Mouse (Mus musculus): ENCODE results near the gene Lmtk3. TPM values are rescaled to one million over a fixed set of nuclear protein-coding genes. Genes with fewer than 3 reads are reported as not detected.

Lmtk3 gene
- polyA plus RNA-seq, 2 experiments, result 0.18 TPM; not detected in 1

GRCm38 (mm10) chr7:45765995-45766394 is 17.5 kb upstream of the Lmtk3 start:
- no peaks in the 10 kb centered on the region for H3K27me3 ChIP-seq (ENCODE audit: control insufficient read depth, insufficient read depth, low read length)
- 39% methylated on average over 8 of the region's 8 CpGs for WGBS (ENCODE audit: insufficient replicate concordance)
- ATAC-seq (ENCODE audit: insufficient read depth), result no peak
- H3K9me3 ChIP-seq (ENCODE audit: control insufficient read depth, low read length), result no peaks in the 10 kb centered on the region
- H3K4me2 ChIP-seq (ENCODE audit: low read depth), result no peak overlapping the region
- no peak overlapping the region for H3K27ac ChIP-seq
- H3K9ac ChIP-seq (replicated peaks), result no peak overlapping the region
- DNase-seq (ENCODE audit: low read depth in 3 of 3, low spot score in 3 of 3), result no peak
- no peak for TF ChIP-seq EP300 (IDR thresholded peaks at IDR 0.05; ENCODE audit: low read depth)
- no peak for TF ChIP-seq CTCF (IDR thresholded peaks at IDR 0.05; ENCODE audit: low read depth)
- H3K4me3 ChIP-seq (ENCODE audit: insufficient read depth in 1 of 2, low read depth in 2 of 2, low read length in 2 of 2), result no peak overlapping the region
- no peaks in the 10 kb centered on the region for H3K36me3 ChIP-seq (replicated peaks; ENCODE audit: control insufficient read depth, insufficient read depth, low read depth)
- no peaks in the 10 kb centered on the region for H3K4me1 ChIP-seq (replicated peaks; ENCODE audit: control insufficient read depth in 2 of 2, insufficient read depth in 2 of 2, low read length in 1 of 2)

- no peaks in the 10 kb centered on the region for H3K36me3 ChIP-seq (replicated peaks; ENCODE audit: control insufficient read depth, insufficient read depth, low read depth)
- H3K9ac ChIP-seq (replicated peaks), result no peak overlapping the region
- no peaks in the 10 kb centered on the region for H3K9me3 ChIP-seq (ENCODE audit: control insufficient read depth, low read length)
- TF ChIP-seq CTCF (IDR thresholded peaks at IDR 0.05; ENCODE audit: low read depth) (no peak), EP300 (IDR thresholded peaks at IDR 0.05; ENCODE audit: low read depth) (no peak)
- ATAC-seq (ENCODE audit: insufficient read depth) (no peak), DNase-seq (ENCODE audit: low read depth in 3 of 3, low spot score in 3 of 3) (no peak)
- no peaks in the 10 kb centered on the region for H3K4me1 ChIP-seq (replicated peaks; ENCODE audit: control insufficient read depth in 2 of 2, insufficient read depth in 2 of 2, low read length in 1 of 2)
- 37% methylated on average over 8 of the region's 8 CpGs for WGBS (ENCODE audit: insufficient replicate concordance)
- H3K27me3 ChIP-seq (ENCODE audit: control insufficient read depth, insufficient read depth, low read length), result no peaks in the 10 kb centered on the region
- H3K27ac ChIP-seq, result no peak overlapping the region
- H3K4me3 ChIP-seq (ENCODE audit: insufficient read depth in 1 of 2, low read depth in 2 of 2, low read length in 2 of 2), result no peak overlapping the region
- H3K4me2 ChIP-seq (ENCODE audit: low read depth), result no peak overlapping the region
These were observed 16.8 kb upstream of the Lmtk3 start for GRCm38 (mm10) chr7:45766764-45767163.

GRCm38 (mm10) chr7:45767500-45767899 is 16.0 kb upstream of the Lmtk3 start:
- H3K27ac ChIP-seq, result no peak overlapping the region
- no peak for DNase-seq (ENCODE audit: low read depth in 3 of 3, low spot score in 3 of 3)
- no peaks in the 10 kb centered on the region for H3K9me3 ChIP-seq (ENCODE audit: control insufficient read depth, low read length)
- peak; percentile 22; the same call in 1 of the 2 replicates for TF ChIP-seq CTCF (IDR thresholded peaks at IDR 0.05; ENCODE audit: low read depth)
- TF ChIP-seq EP300 (IDR thresholded peaks at IDR 0.05; ENCODE audit: low read depth), result no peak
- H3K27me3 ChIP-seq (ENCODE audit: control insufficient read depth, insufficient read depth, low read length), result no peaks in the 10 kb centered on the region
- H3K4me3 ChIP-seq (ENCODE audit: insufficient read depth in 1 of 2, low read depth in 2 of 2, low read length in 2 of 2), result no peak overlapping the region
- H3K4me1 ChIP-seq (replicated peaks; ENCODE audit: control insufficient read depth in 2 of 2, insufficient read depth in 2 of 2, low read length in 1 of 2), result no peaks in the 10 kb centered on the region
- H3K36me3 ChIP-seq (replicated peaks; ENCODE audit: control insufficient read depth, insufficient read depth, low read depth), result no peaks in the 10 kb centered on the region
- 69% methylated on average over 6 of the region's 6 CpGs for WGBS (ENCODE audit: insufficient replicate concordance)
- no peak overlapping the region for H3K9ac ChIP-seq (replicated peaks)
- H3K4me2 ChIP-seq (ENCODE audit: low read depth), result no peak overlapping the region
- ATAC-seq (ENCODE audit: insufficient read depth), result no peak

- Histone ChIP-seq H3K27ac (no peak overlapping the region), H3K9ac (replicated peaks) (no peak overlapping the region), H3K27me3 (ENCODE audit: control insufficient read depth, insufficient read depth, low read length) (no peaks in the 10 kb centered on the region; the same call in 1 of the 2 replicates), H3K4me1 (replicated peaks; ENCODE audit: control insufficient read depth in 2 of 2, insufficient read depth in 2 of 2, low read length in 1 of 2) (no peaks in the 10 kb centered on the region), H3K4me2 (ENCODE audit: low read depth) (no peak overlapping the region), H3K36me3 (replicated peaks; ENCODE audit: control insufficient read depth, insufficient read depth, low read depth) (no peaks in the 10 kb centered on the region), H3K4me3 (ENCODE audit: insufficient read depth in 1 of 2, low read depth in 2 of 2, low read length in 2 of 2) (no peak overlapping the region), H3K9me3 (ENCODE audit: control insufficient read depth, low read length) (no peaks in the 10 kb centered on the region)
- ATAC-seq (ENCODE audit: insufficient read depth) (no peak), DNase-seq (ENCODE audit: low read depth in 3 of 3, low spot score in 3 of 3) (no peak)
- 48% methylated on average over 8 of the region's 8 CpGs for WGBS (ENCODE audit: insufficient replicate concordance)
- TF ChIP-seq EP300 (IDR thresholded peaks at IDR 0.05; ENCODE audit: low read depth) (no peak), CTCF (IDR thresholded peaks at IDR 0.05; ENCODE audit: low read depth) (no peak)
These were observed 13.0 kb upstream of the Lmtk3 start for GRCm38 (mm10) chr7:45770427-45771082.

GRCm38 (mm10) chr7:45771101-45771500 is 12.4 kb upstream of the Lmtk3 start:
- ATAC-seq (ENCODE audit: insufficient read depth) (no peak), DNase-seq (ENCODE audit: low read depth in 3 of 3, low spot score in 3 of 3) (no peak)
- Histone ChIP-seq H3K4me2 (ENCODE audit: low read depth) (no peak overlapping the region), H3K9me3 (ENCODE audit: control insufficient read depth, low read length) (no peaks in the 10 kb centered on the region), H3K9ac (replicated peaks) (no peak overlapping the region), H3K27ac (no peak overlapping the region), H3K27me3 (ENCODE audit: control insufficient read depth, insufficient read depth, low read length) (no peaks in the 10 kb centered on the region; the same call in 1 of the 2 replicates), H3K36me3 (replicated peaks; ENCODE audit: control insufficient read depth, insufficient read depth, low read depth) (no peaks in the 10 kb centered on the region), H3K4me1 (replicated peaks; ENCODE audit: control insufficient read depth in 2 of 2, insufficient read depth in 2 of 2, low read length in 1 of 2) (no peaks in the 10 kb centered on the region), H3K4me3 (ENCODE audit: insufficient read depth in 1 of 2, low read depth in 2 of 2, low read length in 2 of 2) (no peak overlapping the region)
- TF ChIP-seq EP300 (IDR thresholded peaks at IDR 0.05; ENCODE audit: low read depth) (no peak), CTCF (IDR thresholded peaks at IDR 0.05; ENCODE audit: low read depth) (no peak)
- WGBS (ENCODE audit: insufficient replicate concordance), result 49% methylated on average over 4 of the region's 4 CpGs
